Mouse (Mus musculus): ENCODE results near the gene 4930596D02Rik.

The 4930596D02Rik gene

GRCm38 (mm10) chr14:35811878-35812277 lies at the start of gene 4930596D02Rik:
4930596D02Rik (minus strand) TSS chr14:35811978.
- no peak for DNase-seq (ENCODE audit: low read depth in 2 of 2, low spot score in 2 of 2)

GRCm38 (mm10) chr14:35853254-35853653 lies 41.5 kb upstream of the 4930596D02Rik start:
- DNase-seq (ENCODE audit: low read depth in 2 of 2, low spot score in 2 of 2): no peak

- DNase-seq (ENCODE audit: low read depth in 2 of 2, low spot score in 2 of 2): no peak
Observed at GRCm38 (mm10) chr14:35845271-35845670, 33.5 kb upstream of the 4930596D02Rik start.

GRCm38 (mm10) chr14:35842111-35842721 lies 30.4 kb upstream of the 4930596D02Rik start:
- no peak for DNase-seq (ENCODE audit: low read depth in 2 of 2, low spot score in 2 of 2)

- no peak for DNase-seq (ENCODE audit: low read depth in 2 of 2, low spot score in 2 of 2)
Observed at GRCm38 (mm10) chr14:35792656-35793213, 19.0 kb downstream of the 4930596D02Rik start.

GRCm38 (mm10) chr14:35780033-35780432 lies 31.7 kb downstream of the 4930596D02Rik start:
- DNase-seq (ENCODE audit: low read depth in 2 of 2, low spot score in 2 of 2): no peak

- DNase-seq (ENCODE audit: low read depth in 2 of 2, low spot score in 2 of 2): no peak
Observed at GRCm38 (mm10) chr14:35773306-35773705, 38.5 kb downstream of the 4930596D02Rik start.
